Mouse (Mus musculus) testis, adult 2 months (tissue): ENCODE results near the gene Cyb561. TPM values are rescaled to one million over a fixed set of nuclear protein-coding genes. Genes with fewer than 3 reads are reported as not detected.

Experiments used
- H3K27ac ChIP-seq: fragments of 200-500 bp; 2 replicates; pipeline ENCODE4 v1.5.1; 2012; ENCODE audit warnings: low read depth, low read length; ENCODE audit not compliant: control insufficient read depth, insufficient read depth
- H3K27me3 ChIP-seq: fragments of 200-500 bp; 2 replicates; pipeline ENCODE4 v1.6.1; 2012; ENCODE audit warnings: mild to moderate bottlenecking, low read length, moderate library complexity; ENCODE audit not compliant: control insufficient read depth, insufficient read depth
- H3K36me3 ChIP-seq: fragments of 200-500 bp; 2 replicates; pipeline ENCODE4 v1.6.1; 2012; ENCODE audit warnings: mild to moderate bottlenecking, low read length; ENCODE audit not compliant: control insufficient read depth, insufficient read depth
- H3K4me1 ChIP-seq: fragments of 200-500 bp; 2 replicates; pipeline ENCODE4 v1.6.1; 2012; ENCODE audit warnings: low read length; ENCODE audit not compliant: control insufficient read depth, insufficient read depth
- H3K4me3 ChIP-seq: fragments of 200-500 bp; 2 replicates; pipeline ENCODE4 v1.5.1; 2012; ENCODE audit warnings: low read depth, mild to moderate bottlenecking, low read length, moderate library complexity, mixed read lengths; ENCODE audit not compliant: control insufficient read depth
- CTCF ChIP-seq: fragments of 200-500 bp; IDR thresholded peaks from 2 replicates; pipeline ENCODE4 v1.5.1; 2012; ENCODE audit warnings: low read depth, mild to moderate bottlenecking, inconsistent platforms, low read length, moderate library complexity; ENCODE audit not compliant: control insufficient read depth, insufficient read depth, insufficient replicate concordance
- POLR2A ChIP-seq: fragments of 200-500 bp; IDR thresholded peaks from 2 replicates; pipeline ENCODE4 v1.6.1; 2012; ENCODE audit warnings: low read depth, mild to moderate bottlenecking, inconsistent platforms, low read length, moderate library complexity; ENCODE audit not compliant: control insufficient read depth
- polyA plus RNA-seq: library from polyadenylated mRNA; depleted of rRNA; stranded (reverse); fragments of >200 nt; gene quantifications from 2 replicates; pipeline ENCODE4 v1.2.3, GENCODE M21; 2012

Cyb561 gene
- polyA plus RNA-seq, 1 experiment, result 21.8 TPM

GRCm38 (mm10) chr11:105978634-105979033 lies 25.5 kb upstream of the Cyb561 start:
- Histone ChIP-seq H3K36me3 (no peaks in the 10 kb centered on the region), H3K4me3 (no peak overlapping the region), H3K4me1 (no peaks in the 10 kb centered on the region), H3K27ac (no peak overlapping the region), H3K27me3 (no peaks in the 10 kb centered on the region)
- TF ChIP-seq POLR2A (no peak), CTCF (no peak)

DNA sequence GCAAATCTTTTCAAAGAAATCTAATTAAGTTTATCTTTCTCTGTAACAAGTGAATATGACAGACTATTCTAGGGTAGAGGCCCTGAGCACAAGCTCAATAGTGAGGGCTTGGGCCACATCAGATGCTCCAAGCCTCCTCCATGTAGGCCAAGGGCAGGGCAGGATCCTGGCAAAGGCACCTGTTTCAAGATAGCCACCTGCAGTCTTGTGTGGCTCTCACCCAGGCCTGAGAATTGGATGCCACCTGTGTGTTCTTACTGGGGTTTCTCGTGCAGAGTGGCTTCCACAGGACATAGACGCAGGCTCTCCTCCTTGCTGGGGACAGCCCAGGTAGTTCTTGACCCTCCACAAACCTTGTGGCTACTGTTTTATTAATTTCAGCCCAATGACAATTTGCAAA lies 25.1 kb upstream of the Cyb561 start:
- Histone ChIP-seq H3K4me1 (no peaks in the 10 kb centered on the region), H3K27me3 (no peaks in the 10 kb centered on the region), H3K4me3 (no peak overlapping the region; the same call in 1 of the 2 replicates), H3K27ac (no peak overlapping the region), H3K36me3 (no peaks in the 10 kb centered on the region)
- no peak for TF ChIP-seq POLR2A
- TF ChIP-seq CTCF, result no peak

DNA sequence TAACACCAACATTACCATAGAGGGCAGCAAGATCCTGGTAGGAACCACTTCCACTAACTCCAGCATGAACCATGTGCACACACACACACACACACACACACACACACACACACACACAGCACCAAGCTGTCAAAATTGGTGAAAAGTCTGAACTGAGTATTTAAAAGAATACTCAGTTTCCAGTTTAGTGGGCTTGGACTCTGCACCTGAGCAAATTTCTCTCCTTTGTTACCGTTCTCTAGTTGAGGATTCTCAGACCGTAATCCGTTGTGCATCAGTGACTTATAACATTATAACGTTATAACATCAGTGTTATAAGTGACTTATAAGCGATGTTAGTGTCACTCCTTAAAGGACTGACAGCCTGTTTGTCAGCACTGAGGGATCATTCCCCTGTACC lies 22.5 kb upstream of the Cyb561 start:
- Histone ChIP-seq H3K4me1 (no peaks in the 10 kb centered on the region), H3K36me3 (no peaks in the 10 kb centered on the region), H3K27ac (peak overlapping the region; percentile 71; the same call in 1 of the 2 replicates), H3K27me3 (no peaks in the 10 kb centered on the region), H3K4me3 (peak overlapping the region; percentile 86)
- TF ChIP-seq CTCF (no peak), POLR2A (no peak)

DNA sequence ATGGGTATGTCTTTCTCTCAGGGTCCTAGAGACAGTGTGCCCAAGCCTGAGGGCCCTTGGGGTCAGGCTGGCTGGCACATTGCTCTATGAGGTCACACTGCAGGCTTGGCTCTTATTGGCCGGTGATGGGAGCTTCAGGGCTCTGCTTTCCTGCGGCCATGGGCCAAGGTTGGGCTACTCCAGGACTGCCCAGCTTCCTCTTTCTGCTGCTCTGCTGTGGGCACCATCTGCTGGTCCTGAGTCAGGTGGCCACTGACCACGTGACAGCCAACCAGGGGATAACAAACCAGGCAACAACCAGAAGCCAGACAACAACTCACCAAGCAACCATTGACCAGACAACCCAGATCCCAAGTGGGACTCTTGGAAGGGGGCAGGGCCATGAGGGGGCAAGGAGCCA lies 21.9 kb upstream of the Cyb561 start:
- Histone ChIP-seq H3K27ac (peak overlapping the region; percentile 71), H3K4me3 (peak overlapping the region; percentile 86), H3K4me1 (no peaks in the 10 kb centered on the region), H3K27me3 (no peaks in the 10 kb centered on the region), H3K36me3 (no peaks in the 10 kb centered on the region)
- TF ChIP-seq CTCF (no peak), POLR2A (peak; percentile 73; the same call in 1 of the 2 replicates)

DNA sequence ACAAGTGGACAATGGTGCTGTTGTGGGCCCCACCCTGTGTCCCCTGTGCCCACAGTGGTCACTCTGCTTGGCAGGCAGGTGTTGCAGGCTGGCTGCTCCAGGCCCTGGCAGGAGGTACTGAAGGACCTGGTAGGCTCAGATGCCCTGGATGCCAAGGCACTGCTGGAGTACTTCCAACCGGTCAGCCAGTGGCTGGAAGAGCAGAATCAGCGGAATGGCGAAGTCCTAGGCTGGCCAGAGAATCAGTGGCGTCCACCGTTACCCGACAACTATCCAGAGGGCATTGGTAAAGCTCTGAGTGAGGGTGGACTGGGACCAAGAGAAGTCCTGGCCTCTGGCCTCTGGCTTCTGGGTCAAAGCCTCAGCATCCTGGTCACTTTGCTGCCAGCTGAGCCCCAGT lies 21.5 kb upstream of the Cyb561 start:
- Histone ChIP-seq H3K4me3 (peak overlapping the region; percentile 86), H3K36me3 (no peaks in the 10 kb centered on the region), H3K4me1 (no peaks in the 10 kb centered on the region), H3K27ac (peak overlapping the region; percentile 70), H3K27me3 (no peaks in the 10 kb centered on the region)
- no peak; the same call in 1 of the 2 replicates for TF ChIP-seq POLR2A
- no peak for TF ChIP-seq CTCF

- Histone ChIP-seq H3K4me3 (no peak overlapping the region), H3K36me3 (no peaks in the 10 kb centered on the region), H3K27ac (no peak overlapping the region), H3K4me1 (peaks cover 14% of the 10 kb centered on the region), H3K27me3 (no peaks in the 10 kb centered on the region)
- TF ChIP-seq CTCF, result peak; percentile 44; the same call in 1 of the 2 replicates
- TF ChIP-seq POLR2A, result no peak
Observed at GRCm38 (mm10) chr11:105969516-105969915, 16.4 kb upstream of the Cyb561 start.

DNA sequence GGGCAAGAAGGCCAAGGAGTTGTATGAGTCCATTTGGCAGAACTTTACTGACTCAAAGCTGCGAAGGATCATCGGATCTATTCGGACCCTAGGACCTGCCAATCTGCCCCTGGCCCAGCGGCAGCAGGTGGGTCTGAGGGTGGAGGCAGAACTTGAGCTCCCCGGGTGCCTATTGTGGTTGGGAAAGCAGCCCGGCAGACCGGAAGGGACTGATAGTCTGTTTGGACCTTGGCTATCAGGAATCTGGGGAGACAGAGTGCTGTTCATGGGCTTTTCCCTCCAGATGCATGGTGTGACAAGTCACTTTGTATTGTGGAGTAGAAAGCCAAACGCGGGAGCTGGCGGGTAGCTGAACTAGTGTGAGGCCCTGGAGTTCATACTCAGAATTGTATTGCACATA lies 15.8 kb upstream of the Cyb561 start:
- no peaks in the 10 kb centered on the region for H3K27me3 ChIP-seq
- H3K4me1 ChIP-seq, result peaks cover 14% of the 10 kb centered on the region
- TF ChIP-seq POLR2A, result no peak
- TF ChIP-seq CTCF, result no peak
- H3K27ac ChIP-seq, result no peak overlapping the region
- H3K36me3 ChIP-seq, result no peaks in the 10 kb centered on the region
- H3K4me3 ChIP-seq, result peak overlapping the region; percentile 83
